Mouse (Mus musculus) C2C12 (cell line): Measurements from ENCODE around the gene Lcn2.

Source experiments
- CEBPB ChIP-seq: IDR thresholded peaks from one replicate; pipeline ENCODE4 v1.6.1; 2011; ENCODE audit warnings: low read depth, mild to moderate bottlenecking, control low read depth, moderate library complexity
- CTCF ChIP-seq: IDR thresholded peaks from one replicate; pipeline ENCODE4 v1.5.1; 2011; ENCODE audit not compliant: control insufficient read depth, insufficient read depth, insufficient read length
- FOSL1 ChIP-seq: IDR thresholded peaks from one replicate; pipeline ENCODE4 v1.8.0; 2011; ENCODE audit warnings: mild to moderate bottlenecking, low read length; ENCODE audit not compliant: poor library complexity, insufficient read depth, severe bottlenecking
- MAX ChIP-seq: IDR thresholded peaks from one replicate; pipeline ENCODE4 v1.6.1; 2011; ENCODE audit warnings: mild to moderate bottlenecking, control low read depth
- MYOG ChIP-seq: IDR thresholded peaks from one replicate; pipeline ENCODE4 v1.6.1; 2011; ENCODE audit not compliant: control insufficient read depth, insufficient read length; ENCODE audit errors: extremely low read depth
- USF1 ChIP-seq: IDR thresholded peaks from one replicate; pipeline ENCODE4 v1.6.1; 2011; ENCODE audit warnings: low read depth, mild to moderate bottlenecking, control low read depth, moderate library complexity

DNA sequence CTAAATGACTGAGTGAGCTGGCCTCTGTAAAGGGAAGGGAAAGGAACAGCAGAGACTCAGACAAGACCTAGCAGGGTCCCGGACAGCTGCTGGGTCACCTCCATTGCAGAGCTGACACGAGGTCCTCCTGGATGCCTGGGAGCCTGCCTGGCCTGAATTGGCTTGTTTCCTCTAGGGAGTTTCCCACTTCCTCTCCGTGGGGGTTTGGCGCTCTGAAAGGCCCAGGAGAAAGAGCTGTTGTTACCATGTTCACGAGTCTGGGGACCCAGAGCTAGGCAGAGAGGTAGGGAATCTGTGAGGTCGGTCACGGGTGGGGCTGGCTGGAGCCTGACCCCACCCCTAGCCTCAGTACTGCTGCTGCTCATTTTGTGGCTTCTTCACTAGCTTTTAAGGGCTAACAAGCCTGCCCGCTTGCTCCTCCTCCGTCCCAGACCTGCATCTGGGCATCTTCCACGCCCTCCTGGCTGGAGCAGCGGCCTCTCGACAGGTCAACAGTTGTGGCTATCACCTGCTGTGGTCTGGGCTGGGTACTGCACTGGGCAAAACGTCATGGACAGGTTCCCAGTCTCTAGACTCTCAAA lies 37.5 kb downstream of the Lcn2 start:
- TF ChIP-seq CTCF (no peak), MAX (no peak), MYOG (no peak), USF1 (no peak), FOSL1 (no peak), CEBPB (no peak)
